Mouse (Mus musculus) R1 (cell line): ENCODE measurements at regions not wholly inside any gene's neighbourhood (a gene's known extent, or its start where the extent isn't known, plus 50 kb on each side); places are given as distances from the start of the nearest gene placed in this dataset.

Experiments
- DNase-seq: peaks from one replicate; pipeline ENCODE4 v3.0.0-alpha.2; 2018; ENCODE audit warnings: low read depth, low spot score

GRCm38 (mm10) chr6:31061813-31062212 lies 102.9 kb upstream of the Klf14 start:
- no peak for DNase-seq

- no peak for DNase-seq
Observed at GRCm38 (mm10) chr6:31065419-31065818, 106.5 kb upstream of the Klf14 start.

- no peak for DNase-seq
Observed at GRCm38 (mm10) chr6:31066861-31067260, 108.0 kb upstream of the Klf14 start.

- no peak for DNase-seq
Observed at GRCm38 (mm10) chr6:31067453-31067852, 108.6 kb upstream of the Klf14 start.

GRCm38 (mm10) chr6:31069243-31069642 lies 110.4 kb upstream of the Klf14 start:
- DNase-seq = no peak

GRCm38 (mm10) chr6:31070537-31070936 lies 111.7 kb upstream of the Klf14 start:
- DNase-seq = no peak

GRCm38 (mm10) chr6:31070966-31071365 lies 112.1 kb upstream of the Klf14 start:
- no peak for DNase-seq

GRCm38 (mm10) chr6:31072072-31072471 lies 113.2 kb upstream of the Klf14 start:
- DNase-seq = no peak

- no peak for DNase-seq
Observed at GRCm38 (mm10) chr6:31072559-31072958, 113.7 kb upstream of the Klf14 start.

- DNase-seq = no peak
Observed at GRCm38 (mm10) chr6:31073338-31073737, 114.5 kb upstream of the Klf14 start.

GRCm38 (mm10) chr6:31074394-31074793 lies 115.5 kb upstream of the Klf14 start:
- no peak for DNase-seq

GRCm38 (mm10) chr6:31075209-31075571 lies 116.3 kb upstream of the Klf14 start:
- no peak for DNase-seq

- peak; percentile 70 for DNase-seq
Observed at GRCm38 (mm10) chr6:31075572-31076477, 116.9 kb upstream of the Klf14 start.

- no peak for DNase-seq
Observed at GRCm38 (mm10) chr6:31076478-31076834, 117.6 kb upstream of the Klf14 start.

GRCm38 (mm10) chr6:31077216-31077615 lies 118.3 kb upstream of the Klf14 start:
- no peak for DNase-seq

GRCm38 (mm10) chr6:31077779-31078178 lies 118.9 kb upstream of the Klf14 start:
- no peak for DNase-seq

GRCm38 (mm10) chr6:31078413-31078812 lies 119.5 kb upstream of the Klf14 start:
- DNase-seq = peak; percentile 54

- peak; percentile 22 for DNase-seq
Observed at GRCm38 (mm10) chr6:31079586-31080259, 120.8 kb upstream of the Klf14 start.

- no peak for DNase-seq
Observed at GRCm38 (mm10) chr6:31080279-31080678, 121.4 kb upstream of the Klf14 start.

- no peak for DNase-seq
Observed at GRCm38 (mm10) chr6:31080691-31081090, 121.8 kb upstream of the Klf14 start.

GRCm38 (mm10) chr6:31081238-31081637 lies 122.4 kb upstream of the Klf14 start:
- DNase-seq = no peak

GRCm38 (mm10) chr6:31081988-31082387 lies 123.1 kb upstream of the Klf14 start:
- DNase-seq = no peak
